Mouse (Mus musculus) 3T3-L1 (cell line): Measurements from ENCODE around the gene H2al1f.
A peak's percentile ranks its signal among the peaks of the same experiment; 100 is the strongest.
"Not testable (repeated sequence)": the region's sequence is repeated elsewhere in the genome, so short reads cannot be mapped to it uniquely, and the experiment has no call there.

ENCODE experiments used
- DNase-seq: peaks from one replicate; pipeline ENCODE4 v3.0.0-alpha.2; 2015; ENCODE audit warnings: low read depth, low spot score

H2al1f gene

GRCm38 (mm10) chrX:11314858-11315257 lies at the start of gene H2al1f:
H2al1f (plus strand) TSS chrX:11315158.
- not testable (repeated sequence) for DNase-seq

DNA sequence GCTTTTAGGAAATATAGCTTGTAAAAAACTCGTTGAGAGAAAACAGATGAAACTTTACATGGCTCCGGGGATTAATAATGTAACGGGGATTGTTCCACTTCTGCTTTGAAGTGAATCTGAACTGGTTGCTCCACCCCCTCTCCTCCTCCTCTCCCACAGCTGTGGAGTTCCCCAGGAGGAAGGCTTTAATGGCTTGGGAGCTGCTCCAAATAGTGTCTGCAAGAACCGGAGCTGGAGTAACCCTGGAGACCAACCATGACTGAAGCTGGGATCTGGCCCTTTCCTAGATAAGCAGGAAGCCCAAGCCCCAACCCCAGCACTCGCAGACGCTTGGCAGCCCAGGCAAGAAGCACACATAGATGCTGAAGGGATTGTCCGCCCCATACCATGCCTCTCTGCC lies 47.2 kb upstream of the H2al1f start:
- no peak for DNase-seq

- no peak for DNase-seq
Measured at GRCm38 (mm10) chrX:11269074-11269473, 45.9 kb upstream of the H2al1f start.

- DNase-seq = no peak
Measured at GRCm38 (mm10) chrX:11273190-11273589, 41.8 kb upstream of the H2al1f start.

DNA sequence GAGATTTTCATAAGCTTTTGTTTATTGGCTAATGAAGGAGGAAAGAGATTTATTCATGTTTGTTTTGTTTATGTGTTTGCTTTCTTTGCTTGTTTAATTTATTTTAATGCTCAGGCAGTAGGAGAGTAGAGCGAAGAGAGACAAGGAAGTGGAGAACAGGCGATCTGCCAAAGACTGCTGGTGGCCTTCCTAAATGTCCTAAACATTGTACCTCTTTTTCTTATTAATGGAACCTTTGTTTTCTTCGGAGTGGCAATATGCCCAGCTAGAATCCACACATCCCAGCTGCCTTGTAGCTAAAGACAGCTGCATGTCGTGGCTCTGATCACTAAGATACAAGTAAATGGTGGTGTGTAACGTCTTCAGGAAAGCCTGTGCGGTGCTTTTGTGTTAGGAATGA lies 37.9 kb upstream of the H2al1f start:
- no peak for DNase-seq

DNA sequence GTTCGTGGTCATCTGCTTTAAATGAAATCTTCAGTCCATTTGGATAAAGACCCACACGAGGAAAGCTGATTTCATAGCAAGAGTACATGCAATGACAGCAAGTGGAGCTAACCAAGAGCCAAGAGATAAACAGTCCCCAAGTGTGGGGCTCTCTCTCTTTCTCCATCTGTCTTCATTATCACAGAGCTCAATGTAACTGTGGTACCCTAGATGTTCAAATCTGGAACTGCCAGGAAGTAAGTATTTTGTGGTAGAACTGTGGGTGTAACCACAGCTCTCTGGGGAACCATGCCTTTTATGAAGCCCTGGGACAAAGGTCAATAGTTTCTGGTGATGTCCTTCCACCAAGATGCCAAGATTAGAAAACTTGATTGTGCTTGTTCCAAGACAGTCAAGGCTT lies 34.2 kb upstream of the H2al1f start:
- no peak for DNase-seq

GRCm38 (mm10) chrX:11288306-11288882 lies 26.6 kb upstream of the H2al1f start:
- DNase-seq = no peak

DNA sequence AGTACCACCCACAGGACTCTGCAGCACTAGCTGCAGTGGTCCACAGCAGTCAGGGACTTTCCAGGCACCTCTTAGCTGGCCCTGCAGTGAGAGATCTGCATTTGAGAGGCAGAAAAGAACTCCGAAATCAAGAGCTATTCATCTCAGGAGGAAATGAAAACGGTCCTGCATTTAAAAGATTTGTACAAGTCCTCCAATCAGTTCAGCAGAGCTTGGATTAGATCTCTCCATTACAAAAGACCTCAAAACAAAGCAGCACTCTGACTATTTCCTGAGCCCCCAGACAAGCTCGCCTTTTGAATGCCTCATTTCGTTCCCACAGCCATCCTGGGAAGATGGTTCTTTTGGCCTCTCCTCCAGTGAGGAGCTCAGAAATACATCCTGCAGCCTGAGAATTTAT lies 25.7 kb upstream of the H2al1f start:
- DNase-seq = peak; percentile 2

- DNase-seq = not testable (repeated sequence)
Measured at GRCm38 (mm10) chrX:11298957-11299356, 16.0 kb upstream of the H2al1f start, which contains the start of gene H2al1a. H2al1a (plus strand) TSS chrX:11299257.

GRCm38 (mm10) chrX:11302132-11302531 lies 12.8 kb upstream of the H2al1f start, which contains the start of gene H2al1b:
H2al1b (plus strand) TSS chrX:11302432.
- DNase-seq = not testable (repeated sequence)

DNA sequence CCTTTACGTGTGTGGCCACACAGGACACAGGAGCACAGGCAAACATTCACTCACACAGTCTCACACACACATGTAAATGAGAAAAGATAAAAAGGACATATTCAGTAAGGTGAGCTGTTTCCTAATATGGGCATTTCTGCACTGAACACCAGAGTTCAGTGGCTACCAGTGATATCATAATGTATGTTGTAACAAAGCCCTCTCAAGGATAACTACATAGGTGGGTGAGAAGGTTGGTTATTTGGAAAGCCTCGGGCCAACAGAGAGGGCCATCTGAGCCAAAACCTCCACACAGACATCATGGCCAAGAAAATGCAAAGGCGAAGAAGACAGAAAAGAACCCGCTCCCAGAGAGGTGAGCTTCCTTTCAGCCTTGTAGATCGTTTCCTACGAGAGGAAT lies 9.6 kb upstream of the H2al1f start, which contains the start of gene H2al1c:
TSS of gene H2al1c (plus strand) at position 301 of the 400 bp plus-strand sequence.
- not testable (repeated sequence) for DNase-seq

DNA sequence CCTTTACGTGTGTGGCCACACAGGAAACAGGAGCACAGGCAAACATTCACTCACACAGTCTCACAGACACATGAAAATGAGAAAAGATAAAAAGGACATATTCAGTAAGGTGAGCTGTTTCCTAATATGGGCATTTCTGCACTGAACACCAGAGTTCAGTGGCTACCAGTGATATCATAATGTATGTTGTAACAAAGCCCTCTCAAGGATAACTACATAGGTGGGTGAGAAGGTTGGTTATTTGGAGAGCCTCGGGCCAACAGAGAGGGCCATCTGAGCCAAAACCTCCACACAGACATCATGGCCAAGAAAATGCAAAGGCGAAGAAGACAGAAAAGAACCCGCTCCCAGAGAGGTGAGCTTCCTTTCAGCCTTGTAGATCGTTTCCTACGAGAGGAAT lies 6.4 kb upstream of the H2al1f start, which contains the start of gene H2al1d:
TSS of gene H2al1d (plus strand) at position 301 of the 400 bp plus-strand sequence.
- not testable (repeated sequence) for DNase-seq

DNA sequence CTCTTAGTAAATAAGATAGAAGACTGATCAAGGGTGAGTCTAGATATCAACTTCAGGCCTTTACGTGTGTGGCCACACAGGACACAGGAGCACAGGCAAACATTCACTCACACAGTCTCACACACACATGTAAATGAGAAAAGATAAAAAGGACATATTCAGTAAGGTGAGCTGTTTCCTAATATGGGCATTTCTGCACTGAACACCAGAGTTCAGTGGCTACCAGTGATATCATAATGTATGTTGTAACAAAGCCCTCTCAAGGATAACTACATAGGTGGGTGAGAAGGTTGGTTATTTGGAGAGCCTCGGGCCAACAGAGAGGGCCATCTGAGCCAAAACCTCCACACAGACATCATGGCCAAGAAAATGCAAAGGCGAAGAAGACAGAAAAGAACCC lies 3.3 kb upstream of the H2al1f start, which contains the start of gene H2al1e:
TSS of gene H2al1e (plus strand) at position 301 of the 400 bp plus-strand sequence.
- not testable (repeated sequence) for DNase-seq

DNA sequence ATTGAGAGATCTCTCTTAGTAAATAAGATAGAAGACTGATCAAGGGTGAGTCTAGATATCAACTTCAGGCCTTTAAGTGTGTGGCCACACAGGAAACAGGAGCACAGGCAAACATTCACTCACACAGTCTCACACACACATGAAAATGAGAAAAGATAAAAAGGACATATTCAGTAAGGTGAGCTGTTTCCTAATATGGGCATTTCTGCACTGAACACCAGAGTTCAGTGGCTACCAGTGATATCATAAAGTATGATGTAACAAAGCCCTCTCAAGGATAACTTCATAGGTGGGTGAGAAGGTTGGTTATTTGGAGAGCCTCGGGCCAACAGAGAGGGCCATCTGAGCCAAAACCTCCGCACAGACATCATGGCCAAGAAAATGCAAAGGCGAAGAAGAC lies 3.0 kb downstream of the H2al1f start, which contains the start of gene H2al1g:
TSS of gene H2al1g (plus strand) at position 301 of the 400 bp plus-strand sequence.
- DNase-seq = not testable (repeated sequence)

DNA sequence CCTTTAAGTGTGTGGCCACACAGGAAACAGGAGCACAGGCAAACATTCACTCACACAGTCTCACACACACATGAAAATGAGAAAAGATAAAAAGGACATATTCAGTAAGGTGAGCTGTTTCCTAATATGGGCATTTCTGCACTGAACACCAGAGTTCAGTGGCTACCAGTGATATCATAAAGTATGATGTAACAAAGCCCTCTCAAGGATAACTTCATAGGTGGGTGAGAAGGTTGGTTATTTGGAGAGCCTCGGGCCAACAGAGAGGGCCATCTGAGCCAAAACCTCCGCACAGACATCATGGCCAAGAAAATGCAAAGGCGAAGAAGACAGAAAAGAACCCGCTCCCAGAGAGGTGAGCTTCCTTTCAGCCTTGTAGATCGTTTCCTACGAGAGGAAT lies 6.2 kb downstream of the H2al1f start, which contains the start of gene H2al1h:
TSS of gene H2al1h (plus strand) at position 301 of the 400 bp plus-strand sequence.
- not testable (repeated sequence) for DNase-seq

DNA sequence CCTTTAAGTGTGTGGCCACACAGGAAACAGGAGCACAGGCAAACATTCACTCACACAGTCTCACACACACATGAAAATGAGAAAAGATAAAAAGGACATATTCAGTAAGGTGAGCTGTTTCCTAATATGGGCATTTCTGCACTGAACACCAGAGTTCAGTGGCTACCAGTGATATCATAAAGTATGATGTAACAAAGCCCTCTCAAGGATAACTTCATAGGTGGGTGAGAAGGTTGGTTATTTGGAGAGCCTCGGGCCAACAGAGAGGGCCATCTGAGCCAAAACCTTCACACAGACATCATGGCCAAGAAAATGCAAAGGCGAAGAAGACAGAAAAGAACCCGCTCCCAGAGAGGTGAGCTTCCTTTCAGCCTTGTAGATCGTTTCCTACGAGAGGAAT lies 9.4 kb downstream of the H2al1f start, which contains the start of gene H2al1i:
TSS of gene H2al1i (plus strand) at position 301 of the 400 bp plus-strand sequence.
- not testable (repeated sequence) for DNase-seq

- not testable (repeated sequence) for DNase-seq
Measured at GRCm38 (mm10) chrX:11327522-11327921, 12.6 kb downstream of the H2al1f start, which contains the start of gene H2al1j. H2al1j (plus strand) TSS chrX:11327822.

DNA sequence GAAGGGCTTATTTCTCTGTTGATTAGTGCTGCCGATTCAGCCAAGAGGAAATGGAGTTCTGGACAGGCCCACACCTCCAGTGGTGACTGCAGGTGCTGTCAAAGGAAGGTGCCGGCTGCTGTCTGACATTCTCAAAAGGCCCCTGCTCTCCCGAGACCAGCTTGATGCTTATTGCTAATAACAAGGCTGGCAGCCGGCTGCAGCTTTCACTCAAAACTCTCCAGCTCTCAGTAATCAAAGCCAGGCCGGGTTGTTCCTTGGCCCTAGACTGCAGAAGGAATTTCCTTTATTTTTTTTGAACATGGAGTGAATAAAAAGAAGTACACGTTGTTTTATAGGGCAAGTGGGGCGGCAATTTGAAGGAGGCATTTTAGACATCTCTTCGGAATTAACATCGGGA lies 30.8 kb downstream of the H2al1f start:
- DNase-seq = no peak

DNA sequence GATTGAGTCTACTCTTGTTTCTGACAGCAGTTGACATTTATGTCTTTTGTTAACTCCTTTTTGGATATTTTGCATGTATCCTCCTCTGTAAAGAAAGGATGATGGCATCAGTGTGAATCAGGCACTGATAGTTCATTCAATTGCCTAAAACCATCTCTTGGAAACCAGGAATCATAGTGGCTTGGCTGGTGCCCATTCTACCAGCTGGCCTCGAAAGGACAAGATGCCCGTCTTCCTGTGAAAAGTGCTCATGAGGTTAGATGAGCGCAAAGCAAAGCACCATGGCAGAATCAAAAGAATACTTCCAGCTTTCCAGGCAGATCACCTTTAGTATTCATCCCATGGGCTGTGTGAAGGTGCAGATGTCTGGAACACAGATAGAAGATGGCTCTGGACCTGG lies 31.8 kb downstream of the H2al1f start:
- DNase-seq = no peak

- DNase-seq = no peak
Measured at GRCm38 (mm10) chrX:11360823-11361222, 45.9 kb downstream of the H2al1f start.

DNA sequence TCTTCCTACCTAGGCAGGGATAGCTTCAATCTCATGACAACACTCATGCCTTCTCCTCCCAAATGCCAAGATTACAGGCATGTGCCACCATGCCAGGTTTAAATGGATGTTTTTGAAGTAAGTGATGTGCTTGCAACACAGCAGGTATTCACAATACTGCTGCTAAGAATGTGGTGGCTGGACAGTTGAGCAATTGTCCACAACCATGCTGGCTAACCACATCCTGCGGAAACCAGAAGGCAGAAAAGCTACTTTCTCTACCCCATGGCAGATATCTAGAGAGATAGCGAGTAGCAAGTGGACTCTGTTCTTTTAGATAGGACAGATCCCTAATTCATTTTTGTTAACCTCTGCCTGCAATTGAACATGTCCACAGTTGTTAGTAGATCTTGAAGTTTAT lies 46.3 kb downstream of the H2al1f start:
- peak; percentile 33 for DNase-seq

- no peak for DNase-seq
Measured at GRCm38 (mm10) chrX:11363890-11364289, 48.9 kb downstream of the H2al1f start.
